Mouse (Mus musculus) lung, adult 2 months (tissue): ENCODE data around the gene Tpst1.

Experiments
- CTCF ChIP-seq: fragments of 200-500 bp; IDR thresholded peaks from 2 replicates; pipeline ENCODE4 v1.5.1; 2011; ENCODE audit warnings: mild to moderate bottlenecking, low read length, control low read depth; ENCODE audit not compliant: insufficient read depth
- POLR2A ChIP-seq: fragments of 200-500 bp; IDR thresholded peaks from 2 replicates; pipeline ENCODE4 v1.6.1; 2011; ENCODE audit warnings: low read depth, mild to moderate bottlenecking, control low read depth, low read length, borderline replicate concordance; ENCODE audit errors: extremely low read depth

GRCm38 (mm10) chr5:130089626-130090393 is 16.7 kb downstream of the Tpst1 start:
- TF ChIP-seq CTCF (no peak), POLR2A (no peak)
